Mouse (Mus musculus): ENCODE measurements around the gene Haus2. TPM values are rescaled to one million over a fixed set of nuclear protein-coding genes. Genes with fewer than 3 reads are reported as not detected.
A peak's percentile ranks its signal among the peaks of the same experiment; 100 is the strongest.
"Not testable (repeated sequence)": the region's sequence is repeated elsewhere in the genome, so short reads cannot be mapped to it uniquely, and the experiment has no call there.

Haus2 gene
- polyA plus RNA-seq, 1 experiment from 2014 or later = 11.6 TPM

DNA sequence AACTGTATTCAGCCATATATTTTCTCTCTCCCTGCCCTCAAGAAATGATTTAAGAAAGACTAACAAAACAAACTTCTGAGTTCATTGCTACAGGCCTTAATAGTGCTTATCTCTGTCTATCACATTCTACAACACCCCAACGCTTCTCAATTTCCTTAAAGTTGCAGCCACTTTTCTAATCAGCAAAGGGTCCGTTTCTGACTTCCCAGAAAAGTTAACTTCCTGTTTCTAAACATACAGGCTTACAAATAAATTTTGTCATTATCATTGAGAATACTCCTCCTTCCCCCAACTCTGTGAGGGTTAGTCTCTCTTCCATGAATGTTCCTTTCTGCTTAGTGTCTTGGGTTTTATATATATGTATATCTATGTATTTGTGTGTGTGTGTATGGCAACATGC is 43.8 kb upstream of the Haus2 start:
- WGBS = 77% methylated on average over 2 of the region's 2 CpGs
- Histone ChIP-seq H3K9ac (ENCODE audit: low read depth, low read length) (no peak overlapping the region), H3K36me3 (ENCODE audit: control insufficient read depth, insufficient read depth) (0 out of 2 replicates have a peak, but pooled peaks cover 3% of the 10 kb centered on the region), H3K27me3 (replicated peaks; ENCODE audit: control insufficient read depth, insufficient read depth, low read length) (no peaks in the 10 kb centered on the region), H3K4me3 (ENCODE audit: low read depth, low read length) (no peak overlapping the region), H3K4me2 (replicated peaks; ENCODE audit: low read depth) (no peak overlapping the region), H3K27ac (ENCODE audit: low read depth, low read length) (no peak overlapping the region), H3K9me3 (ENCODE audit: control insufficient read depth) (no peaks in the 10 kb centered on the region), H3K4me1 (replicated peaks; ENCODE audit: control insufficient read depth, insufficient read depth, low read length) (peaks cover 7% of the 10 kb centered on the region; the same call in 1 of the 2 replicates)
- no peak for TF ChIP-seq CTCF (IDR thresholded peaks at IDR 0.05; ENCODE audit: low read depth)
- no peak for ATAC-seq

DNA sequence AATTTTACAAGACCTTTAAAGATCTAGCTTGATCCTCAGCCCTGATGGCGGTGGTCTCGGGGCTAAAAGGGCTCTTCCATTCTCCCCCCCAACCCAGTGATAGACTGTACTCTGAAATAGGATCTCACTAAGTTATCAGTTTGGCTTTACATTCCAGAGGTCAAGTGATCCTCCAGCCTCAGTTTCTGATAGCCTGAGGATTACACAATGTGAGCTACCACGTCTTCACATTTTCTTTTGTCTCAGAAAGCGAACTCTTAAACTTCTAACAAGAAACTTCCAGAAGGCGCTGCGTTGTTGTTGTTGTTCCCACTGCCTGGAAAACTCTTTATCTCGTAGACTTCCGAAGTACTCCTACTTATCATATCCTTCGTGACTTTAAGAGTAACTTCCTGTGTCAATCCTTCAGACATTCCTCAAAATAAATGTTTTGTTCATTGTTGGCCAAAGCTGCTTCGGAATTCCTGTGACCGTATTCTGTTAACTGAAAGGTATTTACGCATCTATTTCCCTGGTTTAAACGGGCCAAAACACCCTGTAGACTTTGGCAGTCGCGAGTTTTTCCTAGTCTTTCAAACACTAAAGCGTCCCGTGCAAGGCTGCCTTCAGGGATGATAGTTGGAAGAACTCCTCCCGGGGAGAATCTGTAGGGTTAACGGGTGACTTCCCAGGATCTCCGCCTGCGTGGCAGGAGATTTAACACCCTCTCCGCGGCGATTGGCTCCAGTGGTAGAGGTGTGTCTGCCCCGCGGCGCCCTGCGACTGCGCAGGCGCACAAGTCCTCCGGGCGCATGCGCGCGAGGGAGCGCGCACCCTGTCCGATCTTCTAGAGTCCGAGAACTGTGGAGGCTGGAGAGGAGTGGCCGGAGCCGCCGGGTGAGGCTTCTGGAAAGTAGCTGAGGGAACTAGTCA is 42.0 kb upstream of the Haus2 start, which contains the start of gene Snap23:
Snap23 (plus strand) TSS at position 786 of the 912 bp plus-strand sequence.
- WGBS = under 1% methylated on average over 42 of the region's 42 CpGs
- peak; percentile 94 for ATAC-seq

DNA sequence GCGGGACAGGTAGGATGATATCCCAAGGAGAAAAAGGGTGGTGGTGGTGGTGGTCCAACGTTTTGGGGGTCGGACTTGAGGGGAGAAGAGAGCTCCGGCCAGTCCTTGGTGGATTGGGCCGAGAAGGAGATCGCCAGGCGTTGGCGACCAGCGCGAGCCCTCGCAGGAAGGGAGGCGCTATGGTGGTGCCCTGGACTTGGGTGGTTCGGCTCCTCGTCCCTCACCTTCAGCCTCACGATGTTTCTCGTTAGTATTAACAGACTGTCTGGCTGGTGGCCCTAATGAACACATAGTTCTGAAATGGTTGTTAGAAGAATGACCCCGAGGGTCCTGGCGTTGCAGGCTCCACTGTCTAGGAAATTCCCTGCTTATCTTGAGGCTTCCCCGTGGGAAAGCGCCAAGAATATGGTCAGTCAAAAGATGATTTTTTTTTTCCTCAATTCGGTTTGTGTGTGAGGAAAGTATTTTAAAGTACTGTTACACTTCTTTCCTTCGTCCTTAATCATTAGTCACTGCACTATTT is 41.3 kb upstream of the Haus2 start:
- peak; percentile 64 for ATAC-seq

More for the DNA sequence above, 42.0 kb upstream of the Haus2 start, which contains the start of gene Snap23:
- peak within 1 kb of the TSS; percentile 84 for H3K27ac ChIP-seq (ENCODE audit: low read depth, low read length)
- TF ChIP-seq CTCF (IDR thresholded peaks at IDR 0.05; ENCODE audit: low read depth) = no peak
- H3K27me3 ChIP-seq (replicated peaks; ENCODE audit: control insufficient read depth, insufficient read depth, low read length) = no peaks in the 10 kb centered on the region
- H3K4me2 ChIP-seq (replicated peaks; ENCODE audit: low read depth) = peak within 1 kb of the TSS; percentile 67
- peaks cover 5% of the 10 kb centered on the region; the same call in 1 of the 2 replicates for H3K36me3 ChIP-seq (ENCODE audit: control insufficient read depth, insufficient read depth)
- peaks cover 7% of the 10 kb centered on the region; the same call in 1 of the 2 replicates for H3K4me1 ChIP-seq (replicated peaks; ENCODE audit: control insufficient read depth, insufficient read depth, low read length)
- H3K9ac ChIP-seq (ENCODE audit: low read depth, low read length) = peak within 1 kb of the TSS; percentile 74
- peak within 1 kb of the TSS; percentile 75 for H3K4me3 ChIP-seq (ENCODE audit: low read depth, low read length)
- no peaks in the 10 kb centered on the region for H3K9me3 ChIP-seq (ENCODE audit: control insufficient read depth)

DNA sequence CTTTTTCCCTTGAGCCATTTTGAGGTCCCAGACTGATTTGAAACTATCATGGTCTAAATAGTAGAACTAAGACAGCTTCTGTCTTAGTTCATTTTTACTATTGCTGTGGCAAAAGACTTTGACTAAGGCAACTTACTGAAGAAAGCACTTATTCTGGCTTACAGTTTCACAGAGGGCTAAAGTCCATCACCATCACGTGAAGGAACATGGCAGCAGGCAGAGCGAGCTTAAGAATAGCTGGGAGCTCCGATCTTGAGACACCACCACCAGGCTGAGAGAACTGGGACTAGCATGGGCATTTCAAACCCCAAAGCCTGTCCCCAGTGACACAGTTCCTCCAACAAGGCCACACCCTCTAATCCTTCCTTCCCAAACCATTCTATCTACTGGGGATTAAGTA is 38.1 kb upstream of the Haus2 start:
- WGBS = 73% methylated on average over 3 of the region's 3 CpGs

More for the DNA sequence above, 41.3 kb upstream of the Haus2 start:
- Histone ChIP-seq H3K9me3 (ENCODE audit: control insufficient read depth) (no peaks in the 10 kb centered on the region), H3K9ac (ENCODE audit: low read depth, low read length) (peak overlapping the region; percentile 74), H3K27me3 (replicated peaks; ENCODE audit: control insufficient read depth, insufficient read depth, low read length) (no peaks in the 10 kb centered on the region), H3K4me1 (replicated peaks; ENCODE audit: control insufficient read depth, insufficient read depth, low read length) (peaks cover 7% of the 10 kb centered on the region; the same call in 1 of the 2 replicates), H3K36me3 (ENCODE audit: control insufficient read depth, insufficient read depth) (peaks cover 5% of the 10 kb centered on the region; the same call in 1 of the 2 replicates), H3K4me2 (replicated peaks; ENCODE audit: low read depth) (peak overlapping the region; percentile 67), H3K4me3 (ENCODE audit: low read depth, low read length) (peak overlapping the region; percentile 75), H3K27ac (ENCODE audit: low read depth, low read length) (peak overlapping the region; percentile 84)
- TF ChIP-seq CTCF (IDR thresholded peaks at IDR 0.05; ENCODE audit: low read depth) = peak; percentile 24; the same call in 1 of the 2 replicates
- WGBS = under 1% methylated on average over 20 of the region's 22 CpGs

DNA sequence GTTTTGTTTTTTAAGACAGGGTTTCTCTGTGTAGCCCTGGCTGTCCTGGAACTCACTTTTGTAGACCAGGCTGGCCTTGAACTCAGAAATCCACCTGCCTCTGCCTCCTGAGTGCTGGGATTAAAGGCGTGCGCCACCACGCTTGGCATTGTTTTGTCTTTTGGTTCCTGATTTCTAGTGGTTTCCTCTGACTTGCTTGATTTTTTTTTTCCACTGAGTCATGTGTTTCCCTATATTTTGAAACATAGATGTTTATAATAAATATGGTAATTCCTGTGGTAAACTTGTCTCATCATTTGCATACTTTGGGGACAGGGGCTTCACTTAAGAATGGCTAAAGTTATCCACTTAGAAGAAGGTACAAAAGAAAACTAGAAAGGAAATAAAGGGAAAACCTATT is 37.0 kb upstream of the Haus2 start:
- not testable (repeated sequence) for H3K9ac ChIP-seq (ENCODE audit: low read depth, low read length); H3K4me1 ChIP-seq (replicated peaks; ENCODE audit: control insufficient read depth, insufficient read depth, low read length); H3K27ac ChIP-seq (ENCODE audit: low read depth, low read length); H3K36me3 ChIP-seq (ENCODE audit: control insufficient read depth, insufficient read depth); H3K9me3 ChIP-seq (ENCODE audit: control insufficient read depth); H3K4me2 ChIP-seq (replicated peaks; ENCODE audit: low read depth); H3K27me3 ChIP-seq (replicated peaks; ENCODE audit: control insufficient read depth, insufficient read depth, low read length); ATAC-seq; H3K4me3 ChIP-seq (ENCODE audit: low read depth, low read length)
- 94% methylated on average over 3 of the region's 3 CpGs for WGBS

More for the DNA sequence above, 38.1 kb upstream of the Haus2 start:
- Histone ChIP-seq H3K36me3 (ENCODE audit: control insufficient read depth, insufficient read depth) (peaks cover 5% of the 10 kb centered on the region; the same call in 1 of the 2 replicates), H3K9me3 (ENCODE audit: control insufficient read depth) (no peaks in the 10 kb centered on the region), H3K4me1 (replicated peaks; ENCODE audit: control insufficient read depth, insufficient read depth, low read length) (peaks cover 7% of the 10 kb centered on the region; the same call in 1 of the 2 replicates), H3K27ac (ENCODE audit: low read depth, low read length) (peak overlapping the region; percentile 42; the same call in 1 of the 2 replicates), H3K4me3 (ENCODE audit: low read depth, low read length) (no peak overlapping the region), H3K9ac (ENCODE audit: low read depth, low read length) (no peak overlapping the region), H3K4me2 (replicated peaks; ENCODE audit: low read depth) (peak overlapping the region; percentile 27; the same call in 1 of the 2 replicates), H3K27me3 (replicated peaks; ENCODE audit: control insufficient read depth, insufficient read depth, low read length) (no peaks in the 10 kb centered on the region)
- ATAC-seq = no peak
- TF ChIP-seq CTCF (IDR thresholded peaks at IDR 0.05; ENCODE audit: low read depth) = no peak

DNA sequence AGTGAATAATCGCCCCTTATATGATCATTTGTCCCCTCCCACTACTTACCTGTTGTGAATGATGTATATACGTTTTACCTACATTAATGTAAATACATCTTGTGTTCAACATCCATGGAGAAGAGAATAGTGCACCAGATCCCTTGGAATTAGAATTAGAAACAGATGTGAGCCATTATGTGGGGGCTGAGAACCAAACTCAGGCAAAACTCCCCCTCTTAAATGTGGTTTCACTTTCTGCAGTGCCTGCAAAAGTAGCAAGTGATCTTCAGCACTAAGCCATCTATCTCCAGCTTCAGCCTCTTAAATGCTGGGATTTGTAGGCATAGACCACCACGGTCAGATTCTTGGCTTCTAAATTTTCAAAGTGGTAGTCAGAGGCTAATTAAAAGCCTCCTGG is 34.1 kb upstream of the Haus2 start:
- Histone ChIP-seq H3K4me1 (replicated peaks; ENCODE audit: control insufficient read depth, insufficient read depth, low read length) (no peaks in the 10 kb centered on the region; the same call in 1 of the 2 replicates), H3K9me3 (ENCODE audit: control insufficient read depth) (no peaks in the 10 kb centered on the region), H3K9ac (ENCODE audit: low read depth, low read length) (no peak overlapping the region), H3K36me3 (ENCODE audit: control insufficient read depth, insufficient read depth) (peaks cover 5% of the 10 kb centered on the region; the same call in 1 of the 2 replicates), H3K27ac (ENCODE audit: low read depth, low read length) (no peak overlapping the region), H3K4me2 (replicated peaks; ENCODE audit: low read depth) (no peak overlapping the region), H3K27me3 (replicated peaks; ENCODE audit: control insufficient read depth, insufficient read depth, low read length) (no peaks in the 10 kb centered on the region), H3K4me3 (ENCODE audit: low read depth, low read length) (no peak overlapping the region)
- WGBS = 88% methylated on average over 3 of the region's 3 CpGs
- no peak for ATAC-seq
- no peak for TF ChIP-seq CTCF (IDR thresholded peaks at IDR 0.05; ENCODE audit: low read depth)
